Mouse (Mus musculus): ENCODE data around the gene Ppp2r2c. TPM values are rescaled to one million over a fixed set of nuclear protein-coding genes. Genes with fewer than 3 reads are reported as not detected.

The Ppp2r2c gene
- polyA plus RNA-seq, 1 experiment from 2014 or later: 27.8 TPM

- Histone ChIP-seq H3K36me3 (no peaks in the 10 kb centered on the region), H3K9me3 (no peaks in the 10 kb centered on the region), H3K4me3 (no peak overlapping the region), H3K27me3 (replicated peaks) (0 out of 2 replicates have a peak, but pooled peaks cover 3% of the 10 kb centered on the region), H3K9ac (no peak overlapping the region), H3K27ac (no peak overlapping the region), H3K4me1 (peaks cover 5% of the 10 kb centered on the region), H3K4me2 (replicated peaks) (no peak overlapping the region)
- ATAC-seq (ENCODE audit: low FRiP score, low read depth): no peak
- 71% methylated on average over 5 of the region's 5 CpGs for WGBS
Measured at GRCm38 (mm10) chr5:36944552-36944951, 76.2 kb downstream of the Ppp2r2c start.

- Histone ChIP-seq H3K36me3 (no peaks in the 10 kb centered on the region), H3K27me3 (replicated peaks) (0 out of 2 replicates have a peak, but pooled peaks cover 3% of the 10 kb centered on the region), H3K4me3 (no peak overlapping the region), H3K27ac (no peak overlapping the region), H3K9ac (no peak overlapping the region), H3K4me2 (replicated peaks) (no peak overlapping the region), H3K4me1 (peaks cover 5% of the 10 kb centered on the region), H3K9me3 (no peaks in the 10 kb centered on the region)
- ATAC-seq (ENCODE audit: low FRiP score, low read depth): no peak; the same call in 1 of the 2 replicates
- WGBS: 45% methylated on average over 8 of the region's 8 CpGs
Measured at GRCm38 (mm10) chr5:36945102-36945701, 76.9 kb downstream of the Ppp2r2c start.

- peaks cover 5% of the 10 kb centered on the region for H3K4me1 ChIP-seq
- no peak overlapping the region for H3K4me2 ChIP-seq (replicated peaks)
- H3K27me3 ChIP-seq (replicated peaks): 0 out of 2 replicates have a peak, but pooled peaks cover 3% of the 10 kb centered on the region
- no peaks in the 10 kb centered on the region for H3K36me3 ChIP-seq
- H3K4me3 ChIP-seq: no peak overlapping the region
- ATAC-seq (ENCODE audit: low FRiP score, low read depth): no peak
- 0 out of 2 replicates have a peak overlapping the region, but pooled peaks have one; percentile 5 for H3K9ac ChIP-seq
- H3K9me3 ChIP-seq: no peaks in the 10 kb centered on the region
- no peak overlapping the region for H3K27ac ChIP-seq
- 88% methylated on average over 2 of the region's 2 CpGs for WGBS
Measured at GRCm38 (mm10) chr5:36945713-36946112, 77.4 kb downstream of the Ppp2r2c start.

GRCm38 (mm10) chr5:36946445-36946844 is 78.1 kb downstream of the Ppp2r2c start:
- 0 out of 2 replicates have a peak, but pooled peaks cover 3% of the 10 kb centered on the region for H3K27me3 ChIP-seq (replicated peaks)
- H3K4me3 ChIP-seq: no peak overlapping the region
- 8% methylated on average over 5 of the region's 5 CpGs for WGBS
- no peak overlapping the region for H3K9ac ChIP-seq
- peaks cover 5% of the 10 kb centered on the region for H3K4me1 ChIP-seq
- H3K9me3 ChIP-seq: no peaks in the 10 kb centered on the region
- ATAC-seq (ENCODE audit: low FRiP score, low read depth): no peak
- H3K27ac ChIP-seq: no peak overlapping the region
- H3K4me2 ChIP-seq (replicated peaks): no peak overlapping the region
- no peaks in the 10 kb centered on the region for H3K36me3 ChIP-seq

GRCm38 (mm10) chr5:36948831-36949230 is 80.5 kb downstream of the Ppp2r2c start:
- H3K4me1 ChIP-seq: peaks cover 5% of the 10 kb centered on the region
- ATAC-seq (ENCODE audit: low FRiP score, low read depth): peak; percentile 61; the same call in 1 of the 2 replicates

GRCm38 (mm10) chr5:36950871-36951270 is 82.6 kb downstream of the Ppp2r2c start:
- no peaks in the 10 kb centered on the region for H3K9me3 ChIP-seq
- WGBS: 58% methylated on average over 2 of the region's 2 CpGs
- no peak overlapping the region for H3K27ac ChIP-seq
- ATAC-seq (ENCODE audit: low FRiP score, low read depth): no peak
- H3K4me3 ChIP-seq: no peak overlapping the region
- no peak overlapping the region for H3K4me2 ChIP-seq (replicated peaks)
- no peaks in the 10 kb centered on the region for H3K36me3 ChIP-seq
- H3K4me1 ChIP-seq: no peaks in the 10 kb centered on the region
- 0 out of 2 replicates have a peak, but pooled peaks cover 3% of the 10 kb centered on the region for H3K27me3 ChIP-seq (replicated peaks)
- H3K9ac ChIP-seq: no peak overlapping the region

More at GRCm38 (mm10) chr5:36948831-36949230, 80.5 kb downstream of the Ppp2r2c start:
- no peak overlapping the region for H3K27ac ChIP-seq
- H3K27me3 ChIP-seq (replicated peaks): 0 out of 2 replicates have a peak, but pooled peaks cover 3% of the 10 kb centered on the region
- H3K4me3 ChIP-seq: no peak overlapping the region
- no peaks in the 10 kb centered on the region for H3K9me3 ChIP-seq
- WGBS: 18% methylated on average over 3 of the region's 3 CpGs
- H3K36me3 ChIP-seq: no peaks in the 10 kb centered on the region
- no peak overlapping the region for H3K9ac ChIP-seq
- no peak overlapping the region for H3K4me2 ChIP-seq (replicated peaks)

GRCm38 (mm10) chr5:36952311-36952710 is 84.0 kb downstream of the Ppp2r2c start:
- 0 out of 2 replicates have a peak, but pooled peaks cover 3% of the 10 kb centered on the region for H3K27me3 ChIP-seq (replicated peaks)
- no peak overlapping the region for H3K9ac ChIP-seq
- H3K4me1 ChIP-seq: no peaks in the 10 kb centered on the region
- no peaks in the 10 kb centered on the region for H3K36me3 ChIP-seq
- ATAC-seq (ENCODE audit: low FRiP score, low read depth): no peak
- 93% methylated on average over 15 of the region's 15 CpGs for WGBS
- H3K27ac ChIP-seq: no peak overlapping the region
- H3K4me3 ChIP-seq: no peak overlapping the region
- H3K9me3 ChIP-seq: no peaks in the 10 kb centered on the region
- no peak overlapping the region for H3K4me2 ChIP-seq (replicated peaks)

GRCm38 (mm10) chr5:36955366-36955765 is 87.1 kb downstream of the Ppp2r2c start:
- Histone ChIP-seq H3K9ac (no peak overlapping the region), H3K27me3 (replicated peaks) (no peaks in the 10 kb centered on the region), H3K4me2 (replicated peaks) (no peak overlapping the region), H3K9me3 (no peaks in the 10 kb centered on the region), H3K4me3 (no peak overlapping the region), H3K27ac (no peak overlapping the region), H3K36me3 (no peaks in the 10 kb centered on the region), H3K4me1 (0 out of 2 replicates have a peak, but pooled peaks cover under 1% of the 10 kb centered on the region)
- ATAC-seq (ENCODE audit: low FRiP score, low read depth): no peak
- WGBS: 24% methylated on average over 4 of the region's 4 CpGs

GRCm38 (mm10) chr5:36958837-36959236 is 90.5 kb downstream of the Ppp2r2c start:
- H3K4me2 ChIP-seq (replicated peaks): no peak overlapping the region
- no peaks in the 10 kb centered on the region for H3K36me3 ChIP-seq
- no peak overlapping the region for H3K27ac ChIP-seq
- peaks cover 8% of the 10 kb centered on the region; the same call in 1 of the 2 replicates for H3K4me1 ChIP-seq
- WGBS: 33% methylated on average over 5 of the region's 5 CpGs
- H3K27me3 ChIP-seq (replicated peaks): no peaks in the 10 kb centered on the region
- H3K4me3 ChIP-seq: no peak overlapping the region
- no peak overlapping the region for H3K9ac ChIP-seq
- ATAC-seq (ENCODE audit: low FRiP score, low read depth): peak; percentile 17; the same call in 1 of the 2 replicates
- H3K9me3 ChIP-seq: no peaks in the 10 kb centered on the region

GRCm38 (mm10) chr5:36960501-36960900 is 92.2 kb downstream of the Ppp2r2c start:
- Histone ChIP-seq H3K4me3 (no peak overlapping the region), H3K4me2 (replicated peaks) (no peak overlapping the region), H3K27ac (no peak overlapping the region), H3K9me3 (no peaks in the 10 kb centered on the region), H3K9ac (no peak overlapping the region), H3K4me1 (peaks cover 8% of the 10 kb centered on the region; the same call in 1 of the 2 replicates), H3K36me3 (0 out of 2 replicates have a peak, but pooled peaks cover 5% of the 10 kb centered on the region), H3K27me3 (replicated peaks) (no peaks in the 10 kb centered on the region)
- peak; percentile 31 for ATAC-seq (ENCODE audit: low FRiP score, low read depth)
- WGBS: 24% methylated on average over 5 of the region's 5 CpGs

- Histone ChIP-seq H3K27ac (no peak overlapping the region), H3K4me3 (no peak overlapping the region), H3K9me3 (no peaks in the 10 kb centered on the region), H3K27me3 (replicated peaks) (no peaks in the 10 kb centered on the region), H3K9ac (no peak overlapping the region), H3K4me1 (no peaks in the 10 kb centered on the region), H3K4me2 (replicated peaks) (no peak overlapping the region), H3K36me3 (peaks cover 52% of the 10 kb centered on the region)
- ATAC-seq (ENCODE audit: low FRiP score, low read depth): no peak
- WGBS: 90% methylated on average over 8 of the region's 8 CpGs
Measured at GRCm38 (mm10) chr5:36971587-36971986, 103.3 kb downstream of the Ppp2r2c start.

- no peak overlapping the region for H3K9ac ChIP-seq
- WGBS: 91% methylated on average over 13 of the region's 13 CpGs
- no peak for ATAC-seq (ENCODE audit: low FRiP score, low read depth)
- H3K27ac ChIP-seq: no peak overlapping the region
- H3K9me3 ChIP-seq: no peaks in the 10 kb centered on the region
- no peaks in the 10 kb centered on the region for H3K27me3 ChIP-seq (replicated peaks)
- no peaks in the 10 kb centered on the region for H3K4me1 ChIP-seq
- H3K4me2 ChIP-seq (replicated peaks): no peak overlapping the region
- H3K4me3 ChIP-seq: no peak overlapping the region
- H3K36me3 ChIP-seq: peaks cover 22% of the 10 kb centered on the region
Measured at GRCm38 (mm10) chr5:36975336-36975735, 107.0 kb downstream of the Ppp2r2c start.

GRCm38 (mm10) chr5:36977809-36978208 is 109.5 kb downstream of the Ppp2r2c start:
- WGBS: 75% methylated on average over 9 of the region's 9 CpGs
- Histone ChIP-seq H3K4me2 (replicated peaks) (no peak overlapping the region), H3K9me3 (no peaks in the 10 kb centered on the region), H3K27me3 (replicated peaks) (no peaks in the 10 kb centered on the region), H3K36me3 (peaks cover 13% of the 10 kb centered on the region; the same call in 1 of the 2 replicates), H3K4me1 (no peaks in the 10 kb centered on the region), H3K27ac (no peak overlapping the region), H3K9ac (no peak overlapping the region), H3K4me3 (no peak overlapping the region)
- no peak for ATAC-seq (ENCODE audit: low FRiP score, low read depth)
